Mouse (Mus musculus): Measurements from ENCODE around the gene Stk32c.

GRCm38 (mm10) chr7:139214160-139214559 is 1.1 kb upstream of the Stk32c start:
- TF ChIP-seq CTCF (IDR thresholded peaks at IDR 0.05) (no peak), EP300 (IDR thresholded peaks at IDR 0.05) (no peak)

Measured in lung, postnatal 0 days (tissue).